In the genomic region with DNA sequence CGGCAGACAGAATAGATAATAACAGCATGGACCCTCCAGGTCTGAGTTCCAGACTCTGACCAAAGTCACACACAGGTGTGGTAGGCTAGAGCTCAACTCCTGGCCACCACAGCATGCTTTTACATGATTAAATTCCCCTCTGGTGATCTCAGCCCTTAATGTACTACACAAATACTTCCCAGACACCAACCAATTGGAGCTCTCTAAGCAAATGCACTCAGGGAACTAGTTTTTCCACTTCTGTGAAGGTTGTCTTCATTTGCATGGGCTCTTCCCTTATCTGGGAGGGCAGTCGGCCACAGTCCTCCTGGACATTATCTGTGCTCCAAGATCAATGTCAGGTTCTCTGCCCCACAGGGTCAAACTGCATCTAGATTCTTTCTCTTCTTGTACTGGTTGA, we compare ENCODE assay signal across 18 mouse cellular contexts.
DNase-seq lines count a peak whose midpoint lies in the region; ATAC-seq and TF ChIP-seq lines count a peak whose summit lies in the region.
"Had no signal": no experiment of that assay in that cellular context is flagged by ENCODE, and none has a peak within 500 bp of the region (broad histone marks: within the 10 kb centered on the region; RNA-seq: fewer than 3 reads in every experiment).

No protein-coding gene starts in this region.

- no peak for TF ChIP-seq CTCF in intestine, postnatal 0 days (IDR thresholded peaks at IDR 0.05; ENCODE audit: low read depth)
- TF ChIP-seq CTCF in stomach, postnatal 0 days (IDR thresholded peaks at IDR 0.05; ENCODE audit: low read depth) = no peak

- no peaks in the 10 kb centered on the region for H3K4me1 ChIP-seq in lung, embryonic 16.5 days (replicated peaks; ENCODE audit: control insufficient read depth, insufficient read depth, low read length)
- H3K4me1 ChIP-seq in intestine, embryonic 14.5 days (replicated peaks; ENCODE audit: control insufficient read depth, insufficient read depth, low read length) = no peaks in the 10 kb centered on the region
- H3K4me1 ChIP-seq in intestine, postnatal 0 days (replicated peaks; ENCODE audit: control insufficient read depth, insufficient read depth, low read length) = 0 out of 2 replicates have a peak, but pooled peaks cover 2% of the 10 kb centered on the region
- H3K4me1 ChIP-seq in stomach, postnatal 0 days (replicated peaks; ENCODE audit: control insufficient read depth, insufficient read depth) = no peaks in the 10 kb centered on the region
- no peaks in the 10 kb centered on the region for H3K4me1 ChIP-seq in kidney, embryonic 16.5 days (ENCODE audit: insufficient read depth, low read length)
- H3K4me1 ChIP-seq: embryonic facial prominence, embryonic 12.5 days; forebrain, embryonic 15.5 days; heart, embryonic 10.5 days had no signal

- no peak overlapping the region for H3K4me2 ChIP-seq in lung, embryonic 16.5 days (ENCODE audit: low read depth, low read length)
- no peak overlapping the region for H3K4me2 ChIP-seq in intestine, embryonic 14.5 days (ENCODE audit: low read length)
- no peak overlapping the region for H3K4me2 ChIP-seq in intestine, postnatal 0 days (replicated peaks; ENCODE audit: low read depth)
- H3K4me2 ChIP-seq in stomach, postnatal 0 days (replicated peaks; ENCODE audit: low read depth) = no peak overlapping the region
- no peak overlapping the region for H3K4me2 ChIP-seq in kidney, embryonic 16.5 days (replicated peaks; ENCODE audit: low read depth, low read length)
- H3K4me2 ChIP-seq: embryonic facial prominence, embryonic 12.5 days; forebrain, embryonic 15.5 days had no signal

- peak; percentile 60; the same call in 1 of the 2 replicates for ATAC-seq in lung, embryonic 16.5 days (ENCODE audit: low read depth)
- peak; percentile 74; the same call in 1 of the 2 replicates for ATAC-seq in intestine, embryonic 14.5 days (replicated peaks; ENCODE audit: low FRiP score, low TSS enrichment, low read depth)
- ATAC-seq in intestine, postnatal 0 days = peak; percentile 45
- peak; percentile 80 for ATAC-seq in stomach, postnatal 0 days (ENCODE audit: low FRiP score, low TSS enrichment)
- ATAC-seq in kidney, embryonic 16.5 days (ENCODE audit: low FRiP score, low TSS enrichment) = no peak
- ATAC-seq: forebrain, embryonic 15.5 days had no signal

- 46% methylated on average over 2 of the region's 2 CpGs for WGBS in lung, embryonic 16.5 days
- WGBS in intestine, embryonic 14.5 days = 76% methylated on average over 2 of the region's 2 CpGs
- WGBS in intestine, postnatal 0 days = 46% methylated on average over 2 of the region's 2 CpGs
- 52% methylated on average over 2 of the region's 2 CpGs for WGBS in stomach, postnatal 0 days
- WGBS in kidney, embryonic 16.5 days = 75% methylated on average over 2 of the region's 2 CpGs

- no peaks in the 10 kb centered on the region for H3K36me3 ChIP-seq in lung, embryonic 16.5 days (ENCODE audit: control insufficient read depth, insufficient read depth, low read length)
- no peaks in the 10 kb centered on the region for H3K36me3 ChIP-seq in intestine, embryonic 14.5 days (ENCODE audit: control insufficient read depth, insufficient read depth, low read length)
- no peaks in the 10 kb centered on the region for H3K36me3 ChIP-seq in intestine, postnatal 0 days (ENCODE audit: control insufficient read depth, insufficient read depth)
- no peaks in the 10 kb centered on the region for H3K36me3 ChIP-seq in stomach, postnatal 0 days (ENCODE audit: control insufficient read depth, insufficient read depth, low read length)
- no peaks in the 10 kb centered on the region for H3K36me3 ChIP-seq in kidney, embryonic 16.5 days (ENCODE audit: insufficient read depth, low read length)
- H3K36me3 ChIP-seq: embryonic facial prominence, embryonic 12.5 days; forebrain, embryonic 15.5 days; heart, embryonic 10.5 days had no signal

- H3K27ac ChIP-seq in lung, embryonic 16.5 days (ENCODE audit: low read length) = no peak overlapping the region
- no peak overlapping the region for H3K27ac ChIP-seq in intestine, embryonic 14.5 days (ENCODE audit: low read depth)
- no peak overlapping the region for H3K27ac ChIP-seq in intestine, postnatal 0 days (ENCODE audit: low read depth, low read length)
- H3K27ac ChIP-seq in stomach, postnatal 0 days (replicated peaks) = no peak overlapping the region
- H3K27ac ChIP-seq in kidney, embryonic 16.5 days (ENCODE audit: low read length) = no peak overlapping the region
- H3K27ac ChIP-seq: embryonic facial prominence, embryonic 12.5 days; forebrain, embryonic 15.5 days; heart, embryonic 10.5 days had no signal

- no peak for DNase-seq in lung, postnatal 14 days
- no peak for DNase-seq in intestine, embryonic 14.5 days (ENCODE audit: low spot score)
- DNase-seq in stomach, postnatal 0 days (ENCODE audit: low spot score) = no peak
- DNase-seq in liver = no peak
- DNase-seq: adrenal gland, postnatal 10 days; cerebellum, adult 11 months; cerebellum, adult 8-10 months; cerebellum, postnatal 25 days; gastrocnemius, postnatal 10 days; heart, adult 18-20 months; heart, postnatal 10 days; heart, postnatal 4 days had no signal

- no peaks in the 10 kb centered on the region for H3K27me3 ChIP-seq in lung, embryonic 16.5 days (ENCODE audit: control insufficient read depth, insufficient read depth, low read depth, low read length)
- no peaks in the 10 kb centered on the region for H3K27me3 ChIP-seq in intestine, embryonic 14.5 days (replicated peaks; ENCODE audit: control insufficient read depth, insufficient read depth, low read length)
- H3K27me3 ChIP-seq in intestine, postnatal 0 days (replicated peaks; ENCODE audit: control insufficient read depth, insufficient read depth, low read length) = no peaks in the 10 kb centered on the region
- H3K27me3 ChIP-seq in stomach, postnatal 0 days (ENCODE audit: control insufficient read depth, insufficient read depth, low read length) = no peaks in the 10 kb centered on the region
- no peaks in the 10 kb centered on the region for H3K27me3 ChIP-seq in kidney, embryonic 16.5 days (ENCODE audit: insufficient read depth, low read length)
- H3K27me3 ChIP-seq: embryonic facial prominence, embryonic 12.5 days; forebrain, embryonic 15.5 days had no signal

- peaks cover 6% of the 10 kb centered on the region for H3K9me3 ChIP-seq in lung, embryonic 16.5 days (ENCODE audit: control insufficient read depth, low read length)
- H3K9me3 ChIP-seq in intestine, embryonic 14.5 days (ENCODE audit: control insufficient read depth, low read length) = peaks cover 6% of the 10 kb centered on the region; the same call in 1 of the 2 replicates
- no peaks in the 10 kb centered on the region for H3K9me3 ChIP-seq in intestine, postnatal 0 days (ENCODE audit: control insufficient read depth)
- no peaks in the 10 kb centered on the region for H3K9me3 ChIP-seq in stomach, postnatal 0 days (ENCODE audit: control insufficient read depth, low read length)
- 0 out of 2 replicates have a peak, but pooled peaks cover 6% of the 10 kb centered on the region for H3K9me3 ChIP-seq in kidney, embryonic 16.5 days (ENCODE audit: low read length)
- H3K9me3 ChIP-seq: embryonic facial prominence, embryonic 12.5 days had no signal

- TF ChIP-seq EP300 in stomach, postnatal 0 days (optimal IDR thresholded peaks at IDR 0.05) = no peak

- no peak overlapping the region for H3K9ac ChIP-seq in lung, embryonic 16.5 days (ENCODE audit: low read length)
- H3K9ac ChIP-seq in intestine, embryonic 14.5 days (ENCODE audit: low read length) = no peak overlapping the region
- H3K9ac ChIP-seq in intestine, postnatal 0 days (ENCODE audit: low read depth, low read length) = no peak overlapping the region
- H3K9ac ChIP-seq in stomach, postnatal 0 days (ENCODE audit: low read length) = no peak overlapping the region
- no peak overlapping the region for H3K9ac ChIP-seq in kidney, embryonic 16.5 days (replicated peaks; ENCODE audit: low read length)
- H3K9ac ChIP-seq: embryonic facial prominence, embryonic 12.5 days; forebrain, embryonic 15.5 days had no signal

- H3K4me3 ChIP-seq in lung, embryonic 16.5 days (ENCODE audit: low read length) = no peak overlapping the region
- H3K4me3 ChIP-seq in intestine, embryonic 14.5 days (ENCODE audit: low read depth, low read length) = no peak overlapping the region
- H3K4me3 ChIP-seq in intestine, postnatal 0 days (ENCODE audit: low read depth, low read length) = no peak overlapping the region
- no peak overlapping the region for H3K4me3 ChIP-seq in stomach, postnatal 0 days (ENCODE audit: low read depth, low read length)
- H3K4me3 ChIP-seq in kidney, embryonic 16.5 days (ENCODE audit: low read length) = no peak overlapping the region
- H3K4me3 ChIP-seq: embryonic facial prominence, embryonic 12.5 days; forebrain, embryonic 15.5 days; heart, embryonic 10.5 days had no signal
